Mouse (Mus musculus) intestine, embryonic 16.5 days (tissue): Measurements from ENCODE around the gene Taf8. TPM values are rescaled to one million over a fixed set of nuclear protein-coding genes. Genes with fewer than 3 reads are reported as not detected.
"Not testable (repeated sequence)": the region's sequence is repeated elsewhere in the genome, so short reads cannot be mapped to it uniquely, and the experiment has no call there.

ENCODE experiments used
- ATAC-seq: fragments of 200-750 bp; cut with Nextera tagmentation; 2 replicates; pipeline ENCODE4 v1.8.0; 2017; ENCODE audit warnings: moderate TSS enrichment, moderate library complexity
- H3K27ac ChIP-seq: fragments of 300-500 bp; sonication (generic); 2 replicates; pipeline ENCODE4 v1.5.1; 2014; ENCODE audit warnings: mild to moderate bottlenecking, low read length
- H3K27me3 ChIP-seq: fragments of 300-500 bp; sonication (generic); replicated peaks from 2 replicates; pipeline ENCODE4 v1.6.1; 2014; ENCODE audit warnings: low read length, control low read depth, mixed read lengths; ENCODE audit not compliant: control insufficient read depth, insufficient read depth
- H3K36me3 ChIP-seq: fragments of 300-500 bp; sonication (generic); 2 replicates; pipeline ENCODE4 v1.6.1; 2014; ENCODE audit warnings: low read length, control low read depth; ENCODE audit not compliant: control insufficient read depth, insufficient read depth
- H3K4me1 ChIP-seq: fragments of 300-500 bp; sonication (generic); 2 replicates; pipeline ENCODE4 v1.6.1; 2014; ENCODE audit warnings: low read length, control low read depth, mixed read lengths; ENCODE audit not compliant: control insufficient read depth, insufficient read depth
- H3K4me2 ChIP-seq: fragments of 300-500 bp; sonication (generic); 2 replicates; pipeline ENCODE4 v1.6.1; 2014; ENCODE audit warnings: low read depth, low read length, control low read depth
- H3K4me3 ChIP-seq: fragments of 300-500 bp; sonication (generic); 2 replicates; pipeline ENCODE4 v1.5.1; 2014; ENCODE audit warnings: mild to moderate bottlenecking, low read length
- H3K9ac ChIP-seq: fragments of 300-500 bp; sonication (generic); 2 replicates; pipeline ENCODE4 v1.6.1; 2014; ENCODE audit warnings: low read depth, low read length
- H3K9me3 ChIP-seq: fragments of 300-500 bp; sonication (generic); 2 replicates; pipeline ENCODE4 v1.6.1; 2016; ENCODE audit warnings: low read length, control low read depth; ENCODE audit not compliant: control insufficient read depth
- WGBS: fragments of 180-500 bp; shearing (Covaris S2); extraction: QIAGEN DNeasy Blood & Tissue Kit; methylation state at CpG from one replicate; pipeline ENCODE4 v1.1.7; 2014; 5-methylcytosine and 5-hydroxymethylcytosine counted together
- polyA plus RNA-seq: library from polyadenylated mRNA; unstranded; fragments of >200 nt; fragmentation: Nextera tagmentation; extraction: Ambion mirVana; gene quantifications from 2 replicates; pipeline ENCODE4 v1.2.1, GENCODE M21; 2015

The Taf8 gene
- polyA plus RNA-seq, 1 experiment from 2014 or later = 20.4 TPM

GRCm38 (mm10) chr17:47502707-47503045 lies 584 bp upstream of the Taf8 start:
- peaks cover 34% of the 10 kb centered on the region for H3K4me1 ChIP-seq
- not testable (repeated sequence) for H3K27me3 ChIP-seq, H3K9ac ChIP-seq, H3K4me3 ChIP-seq, H3K9me3 ChIP-seq, H3K27ac ChIP-seq, H3K36me3 ChIP-seq, ATAC-seq
- 79% methylated on average over 6 of the region's 6 CpGs for WGBS
- peak overlapping the region; percentile 62; the same call in 1 of the 2 replicates for H3K4me2 ChIP-seq

GRCm38 (mm10) chr17:47501531-47501930 lies 561 bp downstream of the Taf8 start:
- Histone ChIP-seq H3K27ac (peak overlapping the region; percentile 56), H3K4me1 (peaks cover 28% of the 10 kb centered on the region), H3K4me2 (peak overlapping the region; percentile 89), H3K27me3 (no peaks in the 10 kb centered on the region), H3K36me3 (peaks cover 13% of the 10 kb centered on the region), H3K9me3 (no peaks in the 10 kb centered on the region), H3K4me3 (peak overlapping the region; percentile 85), H3K9ac (peak overlapping the region; percentile 89)
- 8% methylated on average over 11 of the region's 11 CpGs for WGBS
- no peak; the same call in 1 of the 2 replicates for ATAC-seq

GRCm38 (mm10) chr17:47494132-47494531 lies 8.0 kb downstream of the Taf8 start:
- WGBS = 83% methylated on average over 11 of the region's 11 CpGs
- H3K4me2 ChIP-seq = no peak overlapping the region
- H3K36me3 ChIP-seq = peaks cover 28% of the 10 kb centered on the region
- H3K4me3 ChIP-seq = no peak overlapping the region
- H3K4me1 ChIP-seq = peaks cover 6% of the 10 kb centered on the region; the same call in 1 of the 2 replicates
- H3K9ac ChIP-seq = no peak overlapping the region
- H3K27me3 ChIP-seq = no peaks in the 10 kb centered on the region
- peak overlapping the region; percentile 65 for H3K27ac ChIP-seq
- no peak for ATAC-seq
- H3K9me3 ChIP-seq = no peaks in the 10 kb centered on the region

- 63% methylated on average over 6 of the region's 6 CpGs for whole genome bisulfite sequencing
- H3K36me3 ChIP-seq = peaks cover 26% of the 10 kb centered on the region
- H3K9ac ChIP-seq = no peak overlapping the region
- ATAC-seq = peak; percentile 88
- H3K9me3 ChIP-seq = no peaks in the 10 kb centered on the region
- no peaks in the 10 kb centered on the region for H3K27me3 ChIP-seq
- H3K4me3 ChIP-seq = no peak overlapping the region
- H3K27ac ChIP-seq = peak overlapping the region; percentile 65
- peaks cover 6% of the 10 kb centered on the region; the same call in 1 of the 2 replicates for H3K4me1 ChIP-seq
- no peak overlapping the region for H3K4me2 ChIP-seq
Observed at GRCm38 (mm10) chr17:47493653-47494052, 8.4 kb downstream of the Taf8 start.

DNA sequence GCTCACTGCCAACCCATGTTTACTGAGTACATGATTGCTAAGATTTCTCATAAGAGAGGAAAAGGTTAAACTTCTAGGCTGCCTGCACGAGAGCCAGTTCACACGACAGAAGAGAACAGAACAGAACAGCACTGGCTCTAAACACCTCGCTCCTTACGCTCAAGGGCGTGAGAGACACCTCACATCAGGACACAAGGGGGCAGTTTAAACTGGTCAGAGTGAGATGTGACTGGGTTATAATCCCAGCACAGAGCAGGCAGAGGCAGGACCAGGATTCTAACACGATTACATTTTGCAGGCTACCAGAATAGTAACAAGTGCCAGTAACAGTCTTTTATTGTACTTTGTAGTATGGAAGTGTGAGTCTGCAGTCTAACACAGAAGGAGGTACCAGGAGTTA lies 9.4 kb downstream of the Taf8 start:
- WGBS = 77% methylated on average over 6 of the region's 6 CpGs
- H3K9me3 ChIP-seq = no peaks in the 10 kb centered on the region
- no peak for ATAC-seq
- H3K9ac ChIP-seq = no peak overlapping the region
- H3K27me3 ChIP-seq = no peaks in the 10 kb centered on the region
- no peak overlapping the region for H3K4me2 ChIP-seq
- no peak overlapping the region for H3K27ac ChIP-seq
- H3K4me3 ChIP-seq = no peak overlapping the region
- peaks cover 6% of the 10 kb centered on the region; the same call in 1 of the 2 replicates for H3K4me1 ChIP-seq
- peaks cover 26% of the 10 kb centered on the region for H3K36me3 ChIP-seq

DNA sequence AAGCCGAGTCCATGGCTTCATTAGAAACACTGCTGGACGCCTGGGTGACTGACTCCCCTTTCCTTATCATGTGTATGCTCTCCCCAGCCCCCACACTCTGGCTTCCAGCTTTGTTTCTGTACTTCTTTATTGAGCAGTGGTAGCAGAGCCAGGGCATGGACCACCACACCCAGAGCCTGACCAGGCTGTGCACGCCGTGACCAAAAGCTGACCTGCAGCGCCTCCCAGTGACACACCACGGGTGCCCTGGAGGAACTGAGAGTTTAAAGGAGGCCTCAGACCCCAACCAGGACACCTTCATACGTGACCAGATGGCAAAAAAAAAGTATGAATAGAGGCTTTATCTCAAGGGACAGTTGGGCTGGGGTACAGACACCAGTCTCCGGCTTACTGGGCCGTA lies 11.3 kb downstream of the Taf8 start:
- no peak overlapping the region for H3K9ac ChIP-seq
- no peaks in the 10 kb centered on the region for H3K9me3 ChIP-seq
- no peak overlapping the region for H3K4me2 ChIP-seq
- WGBS = 81% methylated on average over 9 of the region's 9 CpGs
- ATAC-seq = no peak
- no peaks in the 10 kb centered on the region for H3K27me3 ChIP-seq
- H3K27ac ChIP-seq = no peak overlapping the region
- H3K4me1 ChIP-seq = peaks cover 9% of the 10 kb centered on the region
- no peak overlapping the region for H3K4me3 ChIP-seq
- H3K36me3 ChIP-seq = peaks cover 15% of the 10 kb centered on the region

DNA sequence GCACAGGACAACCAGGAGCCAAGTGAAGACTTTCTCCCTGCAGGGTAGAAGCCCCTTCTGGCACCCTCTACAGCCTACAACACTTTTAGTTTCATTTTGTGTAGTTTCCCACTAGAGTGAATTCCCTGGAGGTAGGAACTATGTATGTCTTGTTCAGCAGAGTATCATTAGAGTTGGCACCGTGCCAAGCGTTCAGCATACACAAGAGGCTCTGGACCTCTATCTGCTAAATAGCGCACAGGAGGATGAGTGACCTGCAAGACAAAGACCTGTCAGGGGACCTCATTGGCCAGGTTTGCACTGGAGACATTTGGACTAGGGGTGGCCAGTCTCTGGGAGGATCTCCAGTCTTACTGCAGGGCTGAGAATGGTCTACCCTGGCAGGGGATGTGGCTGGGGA lies 16.3 kb downstream of the Taf8 start:
- Histone ChIP-seq H3K27ac (0 out of 2 replicates have a peak overlapping the region, but pooled peaks have one; percentile 43), H3K4me2 (no peak overlapping the region), H3K9ac (peak overlapping the region; percentile 40; the same call in 1 of the 2 replicates), H3K36me3 (no peaks in the 10 kb centered on the region), H3K27me3 (no peaks in the 10 kb centered on the region), H3K4me1 (peaks cover 17% of the 10 kb centered on the region), H3K9me3 (no peaks in the 10 kb centered on the region), H3K4me3 (no peak overlapping the region)
- 63% methylated on average over 3 of the region's 3 CpGs for WGBS
- ATAC-seq = 0 out of 2 replicates have a peak, but pooled peaks have one; percentile 4

DNA sequence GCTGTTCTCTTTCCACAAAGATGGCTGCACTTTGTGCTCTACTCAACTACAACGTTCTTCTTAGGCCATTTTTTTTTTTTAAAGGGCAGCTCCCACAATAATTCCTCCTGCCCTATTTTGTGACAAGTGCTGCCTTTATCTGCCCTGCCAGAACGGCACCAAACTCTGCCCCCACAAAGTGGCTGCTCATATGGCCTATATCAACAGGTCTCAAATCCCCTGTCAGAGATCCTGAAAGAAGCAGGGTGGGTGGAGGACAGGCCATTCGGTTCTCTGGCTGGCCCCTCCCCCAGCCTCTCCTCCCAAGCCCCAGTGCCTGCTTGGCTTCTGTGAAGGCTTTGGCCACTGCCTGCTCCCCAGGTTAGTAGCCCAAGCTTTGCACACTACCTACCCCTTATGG lies 17.1 kb downstream of the Taf8 start:
- H3K4me3 ChIP-seq = no peak overlapping the region
- H3K27me3 ChIP-seq = no peaks in the 10 kb centered on the region
- no peak overlapping the region for H3K4me2 ChIP-seq
- no peak for ATAC-seq
- 6% methylated on average over 3 of the region's 3 CpGs for WGBS
- peaks cover 17% of the 10 kb centered on the region for H3K4me1 ChIP-seq
- H3K36me3 ChIP-seq = no peaks in the 10 kb centered on the region
- H3K9ac ChIP-seq = peak overlapping the region; percentile 40; the same call in 1 of the 2 replicates
- no peaks in the 10 kb centered on the region for H3K9me3 ChIP-seq
- peak overlapping the region; percentile 83 for H3K27ac ChIP-seq

- ATAC-seq = peak; percentile 93
- Histone ChIP-seq H3K4me2 (no peak overlapping the region), H3K9ac (peak overlapping the region; percentile 40; the same call in 1 of the 2 replicates), H3K9me3 (no peaks in the 10 kb centered on the region), H3K27me3 (no peaks in the 10 kb centered on the region), H3K4me3 (no peak overlapping the region), H3K36me3 (no peaks in the 10 kb centered on the region), H3K27ac (peak overlapping the region; percentile 83), H3K4me1 (peaks cover 17% of the 10 kb centered on the region)
- 26% methylated on average over 1 of the region's 1 CpGs for WGBS
Observed at GRCm38 (mm10) chr17:47484241-47484921, 17.7 kb downstream of the Taf8 start.
